Mouse (Mus musculus) gastrocnemius, adult 18-20 months (tissue): ENCODE measurements around the gene Cwh43. TPM values are rescaled to one million over a fixed set of nuclear protein-coding genes. Genes with fewer than 3 reads are reported as not detected.

ENCODE experiments used
- DNase-seq: peaks from one replicate; pipeline ENCODE4 v3.0.0; 2021; ENCODE audit warnings: low spot score
- long read RNA-seq, 2 experiments: library from polyadenylated mRNA; stranded (forward); transcript quantifications; one replicate each; pipeline ENCODE4 v2.0.0; 2021
- total RNA-seq, 2 experiments: library from RNA; stranded (reverse); gene quantifications; 2 replicates each; pipeline ENCODE4 v1.2.3; 2021

The Cwh43 gene
- total RNA-seq = not detected
- long read RNA-seq, experiment 1 = 0 reads
- long read RNA-seq, experiment 2 = 0 reads

DNA sequence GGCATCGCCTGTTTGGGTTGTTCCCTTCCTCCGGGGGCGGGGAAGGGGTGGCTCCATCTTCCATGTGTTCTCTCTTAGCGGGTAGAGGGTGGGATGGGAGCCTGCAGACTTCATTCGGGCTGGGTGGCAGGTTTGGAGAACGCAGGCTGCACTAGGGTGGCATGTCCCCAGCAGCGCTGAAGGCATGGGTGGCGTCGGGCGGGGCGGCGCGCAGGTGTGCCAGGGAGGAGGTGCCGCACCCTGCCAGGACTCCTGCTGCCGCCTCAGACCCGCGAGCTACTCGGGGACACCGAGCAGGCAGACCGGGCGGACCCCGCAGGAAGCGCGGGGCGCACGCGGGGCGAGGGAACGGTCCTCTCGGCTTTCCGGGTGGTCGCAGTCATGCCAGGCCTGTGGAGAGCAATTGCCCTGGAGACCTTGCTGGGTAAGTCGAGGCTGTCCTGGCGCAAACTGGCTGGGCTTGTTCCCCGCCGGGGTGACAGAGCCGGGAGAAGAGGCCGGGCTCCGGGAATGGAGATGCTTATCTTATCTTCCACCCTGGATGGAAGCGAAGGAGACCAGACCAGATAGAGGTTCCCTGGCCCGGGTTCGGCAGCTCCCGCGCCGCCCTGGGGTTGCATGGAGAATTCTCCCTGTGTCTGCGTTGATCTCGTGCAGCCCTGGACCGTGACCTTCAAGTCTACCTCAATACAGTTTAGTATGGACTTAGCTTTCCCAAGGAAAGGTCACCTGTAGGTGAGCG is at the start of gene Cwh43:
Gene Cwh43, plus strand, starts transcription at position 95 of the 742 bp plus-strand sequence.
- DNase-seq = no peak

DNA sequence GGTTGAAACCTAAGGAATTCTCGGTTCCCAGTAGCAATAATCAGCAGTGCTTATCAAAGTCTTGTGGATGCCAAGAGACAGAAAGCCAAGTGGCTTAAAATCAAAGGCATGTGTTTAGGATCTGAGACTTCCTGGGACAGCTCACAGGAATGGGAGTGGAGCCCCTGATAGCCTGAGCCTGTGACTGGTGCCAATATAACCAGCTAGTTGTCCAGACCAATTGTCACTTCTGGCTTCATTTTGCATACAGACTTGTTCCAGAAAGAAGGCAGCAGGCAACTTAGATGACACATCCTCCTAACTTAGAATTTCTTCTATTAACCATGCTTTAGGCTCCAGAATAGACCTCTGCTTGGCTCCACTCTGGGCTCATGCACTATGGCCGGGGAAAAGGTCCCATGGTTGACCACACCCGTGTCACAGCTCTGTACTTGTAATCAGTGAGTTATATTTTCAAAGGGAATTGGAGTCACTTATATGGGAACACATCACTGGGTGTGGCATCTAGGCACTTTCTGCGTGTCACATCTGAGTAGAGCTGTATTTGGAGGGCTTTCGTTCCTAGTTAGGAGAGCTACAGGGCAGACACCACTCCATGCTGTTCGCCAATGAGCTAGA is 46.6 kb upstream of the Cwh43 start:
- DNase-seq = no peak

DNA sequence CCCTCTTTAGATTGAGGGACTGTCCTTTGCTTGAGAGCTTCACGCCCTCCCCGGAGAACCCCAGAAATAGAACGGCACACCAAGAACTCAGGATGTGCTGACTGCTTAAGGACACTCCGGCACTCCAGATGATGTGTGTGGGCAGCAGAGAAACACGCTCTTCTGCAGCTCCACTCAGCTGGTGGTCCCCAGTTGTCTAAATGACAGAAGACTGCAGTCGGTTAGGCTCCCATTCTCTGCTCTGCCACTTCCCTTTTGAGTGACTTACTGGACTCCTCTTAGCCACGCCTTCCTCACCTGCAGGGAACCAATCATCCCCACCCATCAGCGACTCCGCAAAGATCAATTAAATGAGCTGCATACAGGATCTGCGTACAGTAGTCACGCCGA is 46.1 kb upstream of the Cwh43 start:
- DNase-seq = no peak

DNA sequence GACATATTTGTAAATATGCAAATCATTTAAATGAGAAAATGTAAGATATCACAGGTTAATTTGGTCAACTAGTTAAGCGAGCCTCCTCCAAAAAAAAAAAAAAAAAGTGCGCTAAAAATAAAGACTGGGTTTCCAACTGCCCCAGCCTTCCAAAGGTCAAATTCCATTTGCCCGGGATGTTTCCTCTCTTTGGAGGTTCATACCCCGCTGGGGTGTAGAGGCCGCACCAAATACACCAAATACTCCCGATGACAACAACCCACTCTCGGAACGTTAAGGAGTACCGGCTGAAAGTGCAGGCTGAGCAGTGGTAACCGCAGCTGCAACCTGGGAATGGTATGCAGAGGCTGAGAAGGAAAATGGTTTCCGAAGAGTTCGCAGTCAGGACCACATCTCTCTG is 45.6 kb upstream of the Cwh43 start:
- DNase-seq = no peak

DNA sequence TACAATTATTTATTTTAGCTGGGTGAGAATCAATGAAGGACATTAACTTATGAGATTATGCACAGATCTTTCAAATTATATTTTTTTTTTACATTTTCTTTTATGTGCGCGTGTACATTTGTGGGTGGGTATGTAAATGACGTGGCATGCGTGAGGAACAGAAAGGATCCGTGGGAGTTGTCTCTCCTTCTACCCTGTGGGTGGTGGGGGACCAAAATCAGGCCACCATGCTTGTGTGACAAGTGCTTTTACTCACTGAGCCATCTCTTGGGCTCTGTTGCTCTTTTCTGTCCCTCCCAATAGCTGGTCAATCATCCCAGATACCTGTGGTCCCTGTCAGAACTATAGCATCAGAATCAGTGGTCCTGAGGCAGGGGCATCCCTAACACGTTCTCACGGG is 43.5 kb upstream of the Cwh43 start:
- no peak for DNase-seq

DNA sequence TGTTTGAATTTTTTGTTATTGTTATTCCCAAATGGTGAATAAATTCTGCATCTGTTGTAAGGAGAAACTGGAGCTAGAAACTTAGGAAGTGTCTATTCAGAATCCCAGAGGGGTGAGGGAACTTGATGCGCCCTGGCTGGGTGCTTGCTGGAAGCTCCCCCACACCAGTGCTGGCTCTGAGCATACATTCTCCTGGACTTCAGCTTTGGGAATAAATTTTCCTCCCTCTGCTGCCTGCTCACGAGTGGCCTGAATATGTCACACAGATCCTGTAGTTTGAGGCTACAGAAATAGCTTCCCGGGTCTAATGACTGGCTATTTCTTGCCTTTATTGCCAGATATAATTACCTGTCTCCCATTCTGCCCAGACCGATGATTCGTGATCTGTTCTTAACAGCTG is 43.1 kb upstream of the Cwh43 start:
- peak; percentile 73 for DNase-seq

DNA sequence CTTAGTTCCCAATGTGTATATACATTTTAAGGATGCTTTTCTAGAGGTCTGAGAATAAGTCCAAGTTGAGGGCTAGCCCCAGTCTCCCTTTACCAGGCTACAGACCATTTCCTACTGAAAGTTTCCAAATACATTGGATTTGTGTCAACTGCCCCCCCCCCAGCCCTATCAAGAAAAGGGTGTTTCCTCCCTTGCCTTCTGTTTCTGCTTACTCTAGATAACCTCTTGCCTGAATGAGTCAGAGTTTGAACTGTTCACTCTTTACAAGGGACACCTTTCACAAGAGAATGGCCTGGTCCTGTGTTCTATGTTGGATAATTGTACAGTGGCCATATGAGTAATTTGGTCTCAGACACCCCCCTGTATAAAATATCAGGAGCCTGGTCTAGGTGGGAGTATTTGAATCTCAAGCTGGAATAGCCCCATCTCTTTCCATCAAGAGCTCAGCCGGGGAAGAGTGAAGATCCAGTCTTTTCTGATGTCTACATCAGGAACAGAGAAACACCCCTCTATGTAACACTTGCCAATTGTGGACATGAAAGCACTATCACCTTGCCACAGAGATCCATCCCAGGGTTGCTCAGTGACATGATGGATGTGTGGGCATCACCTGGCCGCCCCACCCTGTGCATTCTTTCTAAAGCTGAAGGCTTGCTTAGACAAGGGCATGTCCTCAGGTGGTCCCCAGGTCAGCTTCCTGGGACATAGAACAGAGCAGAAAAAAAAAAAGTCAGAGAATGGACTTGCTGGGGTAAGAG is 41.6 kb upstream of the Cwh43 start:
- no peak for DNase-seq

DNA sequence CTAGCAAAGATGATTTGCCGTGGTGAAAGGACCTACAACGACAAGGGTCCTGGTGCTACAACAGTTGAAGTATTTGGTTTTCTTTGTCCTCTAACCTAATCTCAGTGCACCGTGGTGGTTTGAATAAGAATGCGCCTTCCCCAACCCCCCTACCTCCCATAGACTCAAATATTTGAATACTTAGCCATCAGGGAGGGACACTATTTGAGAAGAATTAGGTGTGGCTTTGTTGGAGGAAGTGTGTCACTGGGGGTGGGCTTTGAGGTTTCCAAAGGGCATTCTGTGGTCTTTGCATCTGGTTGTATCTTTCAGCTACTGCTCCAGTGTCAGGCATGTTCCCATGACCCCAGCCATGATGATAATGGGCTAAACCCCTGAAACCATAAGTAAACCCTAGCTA is 38.0 kb upstream of the Cwh43 start:
- no peak for DNase-seq

GRCm38 (mm10) chr5:73368845-73369447 is 36.9 kb upstream of the Cwh43 start:
- DNase-seq = no peak

- no peak for DNase-seq
These were observed 36.1 kb upstream of the Cwh43 start for GRCm38 (mm10) chr5:73369731-73370130.

GRCm38 (mm10) chr5:73372601-73373000 is 33.3 kb upstream of the Cwh43 start:
- no peak for DNase-seq

DNA sequence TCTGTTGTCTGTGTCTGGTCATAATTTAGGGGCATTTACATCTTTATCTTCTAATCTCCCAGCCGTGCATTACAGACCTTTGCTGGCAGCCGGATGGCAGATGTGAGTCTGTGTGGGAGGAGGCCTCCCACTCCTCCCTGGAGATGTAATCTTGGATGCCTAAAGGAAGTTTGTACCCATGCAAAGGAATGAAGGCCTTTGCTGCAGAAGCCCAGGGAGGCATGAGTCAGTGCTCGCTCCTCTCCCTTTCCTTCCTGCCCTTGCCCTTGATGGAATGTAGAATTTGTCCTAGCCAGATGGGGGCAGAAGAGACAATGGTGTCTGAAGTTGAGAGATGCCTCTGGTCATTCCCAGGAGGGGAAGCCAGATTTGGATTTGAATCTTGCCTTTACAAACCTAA is 32.7 kb upstream of the Cwh43 start:
- no peak for DNase-seq

DNA sequence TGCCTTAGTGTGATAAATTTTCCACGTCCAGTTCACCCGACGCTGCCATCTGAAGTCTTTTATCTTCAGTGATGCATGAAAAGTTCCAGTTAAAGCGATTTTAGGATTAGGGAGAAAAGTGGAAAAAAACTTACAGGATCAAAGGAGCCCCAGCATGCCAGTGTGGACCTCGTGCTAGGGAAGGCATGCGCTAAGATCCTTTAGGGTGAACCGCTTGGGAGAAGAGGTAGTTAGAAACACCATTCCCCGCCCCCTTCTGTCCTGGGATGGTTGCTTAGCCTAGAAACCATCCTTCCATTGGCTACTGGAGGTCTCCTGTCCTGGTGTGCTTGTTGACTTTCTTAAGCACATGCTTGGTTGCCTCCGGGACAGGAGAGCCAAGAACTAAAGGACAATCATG is 29.8 kb upstream of the Cwh43 start:
- DNase-seq = no peak

DNA sequence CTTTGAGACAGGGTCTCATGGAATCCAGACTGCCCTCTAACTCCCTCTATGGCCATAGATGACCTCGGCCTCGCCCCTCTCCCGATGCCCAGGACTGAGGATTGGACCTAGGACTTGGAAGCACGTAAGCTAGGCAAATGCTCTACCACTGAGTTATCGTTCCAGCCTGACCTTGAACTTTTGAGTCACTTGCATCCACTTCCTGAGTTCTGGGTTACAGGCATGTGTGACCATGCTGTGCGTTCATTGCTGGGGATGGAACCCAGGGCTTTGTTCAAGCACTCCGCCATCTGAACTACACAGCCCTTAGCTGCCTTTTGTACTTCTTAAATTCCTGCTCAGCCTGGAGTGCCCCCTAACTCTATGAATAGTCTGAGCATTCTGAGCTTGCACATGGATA is 29.4 kb upstream of the Cwh43 start:
- DNase-seq = no peak

GRCm38 (mm10) chr5:73379908-73380307 is 26.0 kb upstream of the Cwh43 start:
- peak; percentile 86 for DNase-seq

DNA sequence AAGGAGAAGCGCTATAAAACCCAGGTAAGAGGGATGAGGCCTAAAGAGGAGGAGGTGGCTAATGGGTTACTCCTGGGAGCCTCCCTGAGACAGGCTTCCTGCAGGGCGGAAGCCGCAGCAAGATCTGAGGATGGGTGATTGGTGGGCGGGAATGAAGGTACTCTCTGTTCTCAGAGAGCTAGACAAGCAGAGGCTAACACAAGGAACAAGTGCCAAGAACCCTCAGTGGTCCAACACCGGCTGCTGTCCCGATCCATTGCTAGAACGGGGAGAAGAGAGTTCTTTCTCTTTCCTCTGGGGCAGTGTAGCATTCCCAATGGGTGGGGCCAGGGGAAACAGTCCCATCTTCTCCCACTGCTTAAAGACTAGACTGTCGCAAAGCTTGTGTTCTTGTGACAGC is 25.0 kb upstream of the Cwh43 start:
- DNase-seq = no peak

- no peak for DNase-seq
These were observed 24.4 kb upstream of the Cwh43 start for GRCm38 (mm10) chr5:73381510-73381909.

DNA sequence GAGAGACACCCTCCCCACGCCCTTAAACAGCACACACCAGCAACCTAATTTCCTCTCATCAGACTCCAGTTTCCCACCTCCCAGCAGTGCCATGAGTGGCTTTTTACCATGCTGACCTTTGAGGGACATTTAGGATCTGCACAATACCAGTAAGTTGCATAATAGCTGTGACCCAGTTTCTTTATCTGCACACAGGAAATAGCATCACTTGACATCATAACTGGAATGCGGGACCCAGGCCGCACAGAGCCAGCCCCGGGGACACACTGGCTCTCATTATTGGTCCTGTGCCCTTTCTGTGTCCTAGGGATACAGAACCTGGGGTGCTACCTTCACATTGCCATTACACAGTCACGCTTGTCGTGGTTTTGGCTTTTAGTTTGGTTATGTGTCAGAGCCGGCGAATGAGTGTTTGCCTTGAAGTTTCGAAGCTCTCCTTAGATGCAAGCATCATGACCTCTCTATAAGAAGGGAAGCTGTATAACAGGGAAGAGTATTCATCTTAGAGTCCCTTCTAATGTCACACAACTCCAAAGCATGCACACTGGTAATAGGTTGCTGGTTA is 23.8 kb upstream of the Cwh43 start:
- no peak for DNase-seq

GRCm38 (mm10) chr5:73382737-73383646 is 22.9 kb upstream of the Cwh43 start:
- DNase-seq = peak; percentile 74

- DNase-seq = no peak
These were observed 22.3 kb upstream of the Cwh43 start for GRCm38 (mm10) chr5:73383647-73383970.

- DNase-seq = no peak
These were observed 12.8 kb upstream of the Cwh43 start for GRCm38 (mm10) chr5:73393041-73393440.
